Mouse (Mus musculus): ENCODE results near the gene Apoo. TPM values are rescaled to one million over a fixed set of nuclear protein-coding genes. Genes with fewer than 3 reads are reported as not detected.
"Not testable (repeated sequence)": the region's sequence is repeated elsewhere in the genome, so short reads cannot be mapped to it uniquely, and the experiment has no call there.

The Apoo gene
- 100 to 1,000 TPM; 182 to 183 TPM for total RNA-seq (2021)
- long read RNA-seq, experiment 1, transcript Apoo-202 (9 exons, 1,032 nt), result minor isoform, 6 of 290 reads
- long read RNA-seq, experiment 1, transcript Apoo-204 (9 exons, 784 nt), result major isoform, 208 of 290 reads
- long read RNA-seq, experiment 1, partial matches to known transcripts, result 60 of 290 reads
- long read RNA-seq, experiment 1, other reads (novel, unspliced or antisense), result 13 of 290 reads
- long read RNA-seq, experiment 2, transcript Apoo-202 (9 exons, 1,032 nt), result minor isoform, 10 of 255 reads
- long read RNA-seq, experiment 2, transcript Apoo-204 (9 exons, 784 nt), result major isoform, 166 of 255 reads
- long read RNA-seq, experiment 2, partial matches to known transcripts, result 58 of 255 reads
- long read RNA-seq, experiment 2, other reads (novel, unspliced or antisense), result 17 of 255 reads

DNA sequence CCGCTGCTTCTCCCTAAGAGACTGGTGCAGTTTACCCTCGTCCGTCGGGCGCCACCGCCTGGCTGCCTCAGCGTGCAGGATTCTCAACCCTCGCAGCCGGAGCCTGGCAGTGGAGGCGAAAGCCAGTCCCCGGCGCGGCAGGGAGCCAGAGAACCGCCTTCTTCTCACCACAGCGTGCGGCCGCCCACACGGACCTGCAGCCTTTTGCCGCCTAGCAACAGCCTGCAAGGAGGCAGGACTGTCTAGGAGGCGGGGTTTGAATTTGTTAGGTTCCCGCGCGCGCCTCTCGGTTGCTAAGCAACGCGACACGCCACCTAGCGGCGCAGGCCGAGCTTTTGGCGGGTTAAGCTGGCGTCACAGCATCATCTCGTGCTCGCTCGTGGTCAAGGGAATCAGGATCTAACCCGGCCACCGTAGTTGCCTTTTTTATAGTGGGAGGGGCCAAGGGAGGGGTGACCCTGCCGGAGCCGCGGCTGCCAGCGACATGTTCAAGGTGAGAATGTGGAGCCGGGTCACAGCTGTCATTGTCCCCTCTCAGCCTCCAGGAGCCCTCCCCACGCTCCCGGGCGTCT is at the start of gene Apoo, which contains the start of gene Fam90a1b:
Apoo (plus strand) TSS at position 448 of the 572 bp plus-strand sequence.
Fam90a1b (minus strand) TSS at position 108 of the 572 bp plus-strand sequence.
- peak; percentile 93 for DNase-seq
- intact Hi-C loops (cut with DNase I), result no loop called here

- no peak for DNase-seq
- intact Hi-C loops (cut with DNase I), result no loop called here
Observed at GRCm38 (mm10) chrX:94321036-94321902, 45.6 kb upstream of the Apoo start.

DNA sequence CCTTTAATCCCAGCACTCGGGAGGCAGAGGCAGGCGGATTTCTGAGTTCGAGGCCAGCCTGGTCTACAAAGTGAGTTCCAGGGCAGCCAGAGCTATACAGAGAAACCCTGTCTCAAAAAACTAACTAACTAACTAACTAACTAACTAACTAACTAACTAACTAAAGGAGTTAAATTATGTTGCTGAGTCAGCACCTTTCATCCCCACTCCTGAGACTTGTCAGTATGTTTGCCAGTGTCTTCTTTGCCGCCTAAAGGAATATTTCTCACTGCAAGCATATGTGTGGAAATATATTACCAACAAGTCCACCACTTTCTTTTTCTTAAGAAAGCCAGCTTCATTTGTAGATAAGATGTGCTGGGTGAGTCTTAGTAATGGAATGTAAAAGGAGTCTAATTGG is 23.3 kb upstream of the Apoo start:
- DNase-seq; intact Hi-C loops (cut with DNase I): not testable (repeated sequence)

DNA sequence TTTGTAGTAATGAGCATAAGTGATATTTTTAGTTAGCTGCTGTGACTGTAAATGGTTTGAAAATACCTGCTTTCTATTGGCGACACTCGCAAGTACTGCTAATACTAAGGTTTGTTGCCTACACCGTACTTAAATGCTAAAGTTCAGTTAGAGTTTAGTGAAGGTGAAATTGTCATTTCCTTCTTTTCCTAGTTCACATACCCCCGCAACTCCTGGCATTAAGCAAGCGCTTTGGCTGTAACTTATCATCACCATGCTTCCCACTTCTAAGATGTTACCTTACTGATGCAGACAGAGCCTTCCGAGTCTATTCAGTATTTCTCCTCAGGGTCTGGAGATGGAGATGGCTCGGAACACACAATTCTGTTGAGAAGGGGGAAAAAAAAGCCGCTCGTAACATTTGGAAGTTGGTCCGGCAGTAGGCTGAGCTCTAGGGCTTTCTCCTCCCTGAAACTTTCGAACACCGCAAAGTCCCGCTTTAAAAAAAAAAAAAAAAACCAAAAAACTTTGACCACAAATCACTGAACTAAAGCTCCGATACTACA is 1.5 kb upstream of the Apoo start:
- intact Hi-C loops (cut with DNase I), result no loop called here
- DNase-seq, result no peak

DNA sequence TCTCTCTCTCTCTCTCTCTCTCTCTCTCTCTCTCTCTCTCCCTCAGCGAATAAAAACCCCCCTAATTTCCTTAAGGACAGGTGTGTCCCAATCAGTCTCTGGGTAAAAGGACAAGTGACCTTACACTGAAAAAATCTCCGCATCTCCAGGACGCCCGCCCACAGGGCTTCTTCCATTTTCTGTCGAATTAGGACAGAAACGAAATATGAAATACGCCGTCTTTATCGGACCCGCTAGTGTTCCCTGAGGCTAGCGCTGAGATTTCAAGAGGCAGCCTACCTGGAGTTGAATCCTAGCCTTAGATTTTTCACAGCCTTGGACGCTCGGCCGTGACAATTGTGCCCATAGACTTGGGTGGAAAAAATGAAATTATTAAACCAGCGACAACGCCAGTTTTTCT is 888 bp upstream of the Apoo start:
- intact Hi-C loops (cut with DNase I), result no loop called here
- DNase-seq, result peak in 1 of 2 experiments; percentile 11

- intact Hi-C loops (cut with DNase I), result no loop called here
Observed at GRCm38 (mm10) chrX:94367248-94367647, 331 bp downstream of the Apoo start.

GRCm38 (mm10) chrX:94378734-94379133 is 11.8 kb downstream of the Apoo start:
- intact Hi-C loops (cut with DNase I), result no loop called here

More at GRCm38 (mm10) chrX:94367248-94367647, 331 bp downstream of the Apoo start:
- peak in 1 of 2 experiments; percentile 40 for DNase-seq

GRCm38 (mm10) chrX:94408975-94409374 is 42.1 kb downstream of the Apoo start:
- no peak for DNase-seq
- intact Hi-C loops (cut with DNase I), result no loop called here

More at GRCm38 (mm10) chrX:94378734-94379133, 11.8 kb downstream of the Apoo start:
- DNase-seq, result no peak

DNA sequence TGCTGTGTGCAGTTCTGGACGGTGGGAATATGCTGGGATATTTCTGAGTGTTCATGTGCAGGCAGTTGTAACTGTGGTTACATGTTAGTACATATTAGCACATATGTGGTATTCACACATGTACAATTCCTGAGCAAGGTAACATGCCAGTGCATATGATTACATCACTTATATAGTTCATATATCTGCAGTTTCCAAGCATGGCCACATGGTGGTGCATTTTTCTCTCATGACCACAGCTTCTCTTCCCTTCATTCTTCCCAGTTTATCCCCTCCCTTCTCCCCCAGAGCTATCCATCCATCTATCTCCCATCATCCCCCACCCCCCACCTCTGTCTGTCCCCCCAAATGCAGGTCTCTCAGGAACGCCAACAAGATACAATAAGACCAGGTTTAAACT is 53.3 kb downstream of the Apoo start:
- DNase-seq, result no peak
- intact Hi-C loops (cut with DNase I), result no loop called here

- no peak for DNase-seq
- intact Hi-C loops (cut with DNase I), result loop anchor here (10.0 kb wide), 1 partner anchor 113 kb away; the partner anchor contains the start of gene Maged1
Observed at GRCm38 (mm10) chrX:94431548-94432375, 64.8 kb downstream of the Apoo start.

- intact Hi-C loops (cut with DNase I); DNase-seq: not testable (repeated sequence)
Observed at GRCm38 (mm10) chrX:94445427-94445826, 78.5 kb downstream of the Apoo start.

DNA sequence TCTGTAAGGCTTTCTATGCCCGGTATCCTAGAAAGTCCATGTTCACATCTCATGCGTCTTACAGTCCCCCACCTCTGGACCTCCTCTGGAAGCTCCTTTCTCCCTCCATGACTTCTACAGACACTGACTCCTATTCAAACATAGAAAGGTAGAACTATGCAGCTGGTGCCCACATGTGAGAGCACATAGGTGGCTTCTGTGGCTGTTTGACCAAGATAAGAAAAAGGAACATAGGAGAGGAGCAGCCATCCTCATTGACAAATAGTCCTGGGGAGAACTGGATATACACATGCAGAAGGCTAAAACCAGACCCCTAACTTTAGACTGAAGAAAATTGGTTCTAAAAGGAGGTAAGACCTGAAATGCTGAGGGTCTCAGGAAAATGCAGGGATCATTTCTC is 79.1 kb downstream of the Apoo start:
- DNase-seq; intact Hi-C loops (cut with DNase I): not testable (repeated sequence)

GRCm38 (mm10) chrX:94450047-94450881 is 83.3 kb downstream of the Apoo start:
- intact Hi-C loops (cut with DNase I); DNase-seq: not testable (repeated sequence)

DNA sequence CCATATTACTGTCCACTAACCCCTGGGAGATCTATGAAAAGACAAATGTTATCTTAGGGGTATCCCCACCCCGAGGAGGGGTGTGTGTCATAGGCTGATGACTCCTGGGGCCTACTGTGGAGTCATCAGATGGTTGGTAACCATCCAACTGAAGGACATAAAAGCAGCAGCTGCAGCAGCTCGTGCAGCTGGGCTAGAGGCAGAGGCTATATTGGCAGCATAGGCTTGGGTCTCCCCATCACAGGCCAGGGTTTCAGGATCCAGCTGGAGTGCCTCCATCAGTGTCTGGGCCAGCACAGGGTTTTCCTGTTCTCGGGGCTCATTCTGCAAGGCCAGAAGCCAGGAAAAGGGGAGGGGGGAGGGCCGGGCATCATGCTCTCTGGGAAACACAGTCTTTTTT is 92.4 kb downstream of the Apoo start:
- intact Hi-C loops (cut with DNase I), result no loop called here

DNA sequence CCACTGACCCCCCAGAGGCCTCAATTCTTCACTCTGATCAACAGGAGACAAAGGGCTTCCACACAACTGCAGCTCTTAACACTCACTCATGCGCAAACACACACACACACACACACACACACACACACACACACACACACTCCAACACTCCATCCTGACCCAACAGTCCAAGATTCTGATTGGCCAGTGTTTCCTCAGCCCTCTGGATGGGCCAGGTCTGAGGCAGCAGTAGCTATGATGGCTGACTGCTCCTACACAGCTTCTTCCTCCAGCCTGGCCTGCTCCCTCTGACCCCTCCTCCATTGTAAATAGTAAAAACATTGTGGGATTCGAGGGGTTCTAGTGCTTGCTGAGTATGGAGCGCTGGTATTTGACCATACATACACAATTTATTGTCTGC is 94.6 kb downstream of the Apoo start:
- DNase-seq; intact Hi-C loops (cut with DNase I): not testable (repeated sequence)

More for the DNA sequence above, 92.4 kb downstream of the Apoo start:
- DNase-seq, result peak; percentile 15 to 17

- intact Hi-C loops (cut with DNase I); DNase-seq: not testable (repeated sequence)
Observed at GRCm38 (mm10) chrX:94462604-94463429, 95.9 kb downstream of the Apoo start.

All from gastrocnemius, postnatal 36 days (tissue).